Mouse (Mus musculus): ENCODE measurements at regions not wholly inside any gene's neighbourhood (a gene's known extent, or its start where the extent isn't known, plus 50 kb on each side); places are given as distances from the start of the nearest gene placed in this dataset.
A peak's percentile ranks its signal among the peaks of the same experiment; 100 is the strongest.

- Histone ChIP-seq H3K36me3 (ENCODE audit: insufficient read depth, low read length) (no peaks in the 10 kb centered on the region), H3K27ac (no peak overlapping the region), H3K27me3 (ENCODE audit: insufficient read depth, low read length) (no peaks in the 10 kb centered on the region), H3K4me3 (ENCODE audit: low read length) (no peak overlapping the region), H3K9ac (replicated peaks; ENCODE audit: low read length) (no peak overlapping the region), H3K4me2 (ENCODE audit: low read depth, low read length) (no peak overlapping the region), H3K4me1 (ENCODE audit: insufficient read depth, low read length) (no peaks in the 10 kb centered on the region), H3K9me3 (ENCODE audit: low read length) (no peaks in the 10 kb centered on the region)
- TF ChIP-seq CTCF (IDR thresholded peaks at IDR 0.05; ENCODE audit: low read depth): no peak
- 72% methylated on average over 8 of the region's 8 CpGs for WGBS
- DNase-seq (ENCODE audit: low spot score): no peak
- no peak for ATAC-seq
Observed at GRCm38 (mm10) chr11:114360946-114361345, 294.1 kb upstream of the Sdk2 start.

GRCm38 (mm10) chr11:114360321-114360720, 293.5 kb upstream of the Sdk2 start:
- DNase-seq (ENCODE audit: low spot score): no peak
- 86% methylated on average over 10 of the region's 10 CpGs for WGBS

GRCm38 (mm10) chr11:114352146-114352795, 285.4 kb upstream of the Sdk2 start:
- Histone ChIP-seq H3K9me3 (ENCODE audit: low read length) (no peaks in the 10 kb centered on the region), H3K27me3 (ENCODE audit: insufficient read depth, low read length) (no peaks in the 10 kb centered on the region), H3K9ac (replicated peaks; ENCODE audit: low read length) (no peak overlapping the region), H3K4me3 (ENCODE audit: low read length) (no peak overlapping the region), H3K27ac (no peak overlapping the region), H3K4me2 (ENCODE audit: low read depth, low read length) (no peak overlapping the region), H3K36me3 (ENCODE audit: insufficient read depth, low read length) (no peaks in the 10 kb centered on the region), H3K4me1 (ENCODE audit: insufficient read depth, low read length) (no peaks in the 10 kb centered on the region)
- TF ChIP-seq CTCF (IDR thresholded peaks at IDR 0.05; ENCODE audit: low read depth): no peak
- WGBS: 63% methylated on average over 4 of the region's 4 CpGs
- ATAC-seq (no peak), DNase-seq (ENCODE audit: low spot score) (no peak)

More at GRCm38 (mm10) chr11:114360321-114360720, 293.5 kb upstream of the Sdk2 start:
- Histone ChIP-seq H3K4me3 (ENCODE audit: low read length) (no peak overlapping the region), H3K4me2 (ENCODE audit: low read depth, low read length) (no peak overlapping the region), H3K4me1 (ENCODE audit: insufficient read depth, low read length) (no peaks in the 10 kb centered on the region), H3K9ac (replicated peaks; ENCODE audit: low read length) (no peak overlapping the region), H3K27me3 (ENCODE audit: insufficient read depth, low read length) (no peaks in the 10 kb centered on the region), H3K36me3 (ENCODE audit: insufficient read depth, low read length) (no peaks in the 10 kb centered on the region), H3K27ac (no peak overlapping the region), H3K9me3 (ENCODE audit: low read length) (no peaks in the 10 kb centered on the region)
- TF ChIP-seq CTCF (IDR thresholded peaks at IDR 0.05; ENCODE audit: low read depth): no peak
- no peak for ATAC-seq

- DNase-seq (ENCODE audit: low spot score) (peak; percentile 42), ATAC-seq (peak; percentile 55; the same call in 1 of the 2 replicates)
- 0 out of 2 replicates have a peak overlapping the region, but pooled peaks have one; percentile 9 for H3K9ac ChIP-seq (replicated peaks; ENCODE audit: low read length)
- peaks cover 16% of the 10 kb centered on the region; the same call in 1 of the 2 replicates for H3K4me1 ChIP-seq (ENCODE audit: insufficient read depth, low read length)
- peak overlapping the region; percentile 45; the same call in 1 of the 2 replicates for H3K27ac ChIP-seq
- no peak overlapping the region for H3K4me3 ChIP-seq (ENCODE audit: low read length)
- no peaks in the 10 kb centered on the region for H3K9me3 ChIP-seq (ENCODE audit: low read length)
- no peak overlapping the region for H3K4me2 ChIP-seq (ENCODE audit: low read depth, low read length)
- no peaks in the 10 kb centered on the region; the same call in 1 of the 2 replicates for H3K27me3 ChIP-seq (ENCODE audit: insufficient read depth, low read length)
- no peaks in the 10 kb centered on the region for H3K36me3 ChIP-seq (ENCODE audit: insufficient read depth, low read length)
- no peak for TF ChIP-seq CTCF (IDR thresholded peaks at IDR 0.05; ENCODE audit: low read depth)
- WGBS: 31% methylated on average over 12 of the region's 12 CpGs
Observed at GRCm38 (mm10) chr11:114336839-114337484, 270.1 kb upstream of the Sdk2 start.

GRCm38 (mm10) chr11:114335950-114336838, 269.3 kb upstream of the Sdk2 start:
- no peak overlapping the region for H3K4me3 ChIP-seq (ENCODE audit: low read length)
- H3K27me3 ChIP-seq (ENCODE audit: insufficient read depth, low read length): no peaks in the 10 kb centered on the region; the same call in 1 of the 2 replicates
- no peaks in the 10 kb centered on the region for H3K36me3 ChIP-seq (ENCODE audit: insufficient read depth, low read length)
- H3K27ac ChIP-seq: peak overlapping the region; percentile 45; the same call in 1 of the 2 replicates
- H3K4me1 ChIP-seq (ENCODE audit: insufficient read depth, low read length): peaks cover 16% of the 10 kb centered on the region; the same call in 1 of the 2 replicates
- ATAC-seq: 0 out of 2 replicates have a peak, but pooled peaks have one; percentile 40
- WGBS: 31% methylated on average over 10 of the region's 10 CpGs
- TF ChIP-seq CTCF (IDR thresholded peaks at IDR 0.05; ENCODE audit: low read depth): no peak
- H3K9ac ChIP-seq (replicated peaks; ENCODE audit: low read length): 0 out of 2 replicates have a peak overlapping the region, but pooled peaks have one; percentile 9
- peak; percentile 31 for DNase-seq (ENCODE audit: low spot score)
- no peaks in the 10 kb centered on the region for H3K9me3 ChIP-seq (ENCODE audit: low read length)
- no peak overlapping the region for H3K4me2 ChIP-seq (ENCODE audit: low read depth, low read length)

- Histone ChIP-seq H3K4me3 (ENCODE audit: low read length) (no peak overlapping the region), H3K9me3 (ENCODE audit: low read length) (no peaks in the 10 kb centered on the region), H3K27ac (no peak overlapping the region), H3K4me2 (ENCODE audit: low read depth, low read length) (no peak overlapping the region), H3K4me1 (ENCODE audit: insufficient read depth, low read length) (peaks cover 5% of the 10 kb centered on the region; the same call in 1 of the 2 replicates), H3K27me3 (ENCODE audit: insufficient read depth, low read length) (no peaks in the 10 kb centered on the region), H3K9ac (replicated peaks; ENCODE audit: low read length) (no peak overlapping the region), H3K36me3 (ENCODE audit: insufficient read depth, low read length) (no peaks in the 10 kb centered on the region)
- ATAC-seq: no peak
- DNase-seq (ENCODE audit: low spot score): no peak
- TF ChIP-seq CTCF (IDR thresholded peaks at IDR 0.05; ENCODE audit: low read depth): no peak
- WGBS: 62% methylated on average over 5 of the region's 5 CpGs
Observed at GRCm38 (mm10) chr11:114331579-114332150, 264.8 kb upstream of the Sdk2 start.
